Mouse (Mus musculus) forebrain, embryonic 14.5 days (tissue): ENCODE results near the gene Gm45521. TPM values are rescaled to one million over a fixed set of nuclear protein-coding genes. Genes with fewer than 3 reads are reported as not detected.

ENCODE experiments used
- ATAC-seq: fragments of 200-750 bp; cut with Nextera tagmentation; 2 replicates; pipeline ENCODE4 v1.8.0; 2017; ENCODE audit warnings: mild to moderate bottlenecking, moderate library complexity
- DNase-seq: peaks from one replicate; pipeline ENCODE4 v3.0.0-alpha.2; 2015; ENCODE audit warnings: low spot score
- H3K27ac ChIP-seq: fragments of 300-500 bp; sonication (generic); 2 replicates; pipeline ENCODE4 v1.5.1; 2014; ENCODE audit warnings: low read depth, mild to moderate bottlenecking, control low read depth, low read length, moderate library complexity
- H3K27me3 ChIP-seq: fragments of 300-500 bp; sonication (generic); replicated peaks from 2 replicates; pipeline ENCODE4 v1.6.1; 2014; ENCODE audit warnings: low read length, control low read depth, mixed read lengths; ENCODE audit not compliant: control insufficient read depth, insufficient read depth
- H3K36me3 ChIP-seq: fragments of 300-500 bp; sonication (generic); 2 replicates; pipeline ENCODE4 v1.6.1; 2014; ENCODE audit warnings: low read length, control low read depth; ENCODE audit not compliant: control insufficient read depth, insufficient read depth
- H3K4me1 ChIP-seq: fragments of 300-500 bp; sonication (generic); 2 replicates; pipeline ENCODE4 v1.6.1; 2014; ENCODE audit warnings: antibody characterized with exemption, low read length, control low read depth; ENCODE audit not compliant: control insufficient read depth, insufficient read depth
- H3K4me2 ChIP-seq: fragments of 300-500 bp; sonication (generic); 2 replicates; pipeline ENCODE4 v1.6.1; 2014; ENCODE audit warnings: mild to moderate bottlenecking, control low read depth, low read length
- H3K4me3 ChIP-seq: fragments of 300-500 bp; sonication (generic); 2 replicates; pipeline ENCODE4 v1.5.1; 2014; ENCODE audit warnings: low read depth, low read length, control low read depth
- H3K9ac ChIP-seq: fragments of 300-500 bp; sonication (generic); 2 replicates; pipeline ENCODE4 v1.6.1; 2014; ENCODE audit warnings: mild to moderate bottlenecking, low read length, control low read depth, moderate library complexity
- H3K9me3 ChIP-seq: fragments of 300-500 bp; sonication (generic); replicated peaks from 2 replicates; pipeline ENCODE4 v1.6.1; 2016; ENCODE audit warnings: low read length, control low read depth, mixed read lengths; ENCODE audit not compliant: control insufficient read depth
- WGBS: fragments of 180-500 bp; shearing (Covaris S2); extraction: QIAGEN DNeasy Blood & Tissue Kit; methylation state at CpG from one replicate; pipeline ENCODE4 v1.1.7; 2014; 5-methylcytosine and 5-hydroxymethylcytosine counted together
- polyA plus RNA-seq: library from polyadenylated mRNA; unstranded; fragments of >200 nt; fragmentation: Nextera tagmentation; extraction: Ambion mirVana; gene quantifications from 2 replicates; pipeline ENCODE4 v1.2.1, GENCODE M21; 2014

The Gm45521 gene
- polyA plus RNA-seq = 0.28 TPM in 1 of 2 replicates, not detected in the other

GRCm38 (mm10) chr14:7957049-7957448 lies at the start of gene Gm45521:
Gene Gm45521 (plus strand): TSS chr14:7957288.
- no peak for DNase-seq
- H3K9ac ChIP-seq = no peak within 1 kb of the TSS
- 51% methylated on average over 9 of the region's 9 CpGs for WGBS
- H3K27me3 ChIP-seq = no peaks in the 10 kb centered on the region
- H3K4me1 ChIP-seq = no peaks in the 10 kb centered on the region
- H3K36me3 ChIP-seq = no peaks in the 10 kb centered on the region; the same call in 1 of the 2 replicates
- no peak within 1 kb of the TSS for H3K27ac ChIP-seq
- no peak within 1 kb of the TSS for H3K4me2 ChIP-seq
- no peak within 1 kb of the TSS for H3K4me3 ChIP-seq
- ATAC-seq = 0 out of 2 replicates have a peak, but pooled peaks have one; percentile 31
- no peaks in the 10 kb centered on the region for H3K9me3 ChIP-seq

- Histone ChIP-seq H3K27me3 (no peaks in the 10 kb centered on the region), H3K4me3 (no peak overlapping the region), H3K4me2 (no peak overlapping the region), H3K27ac (no peak overlapping the region), H3K9me3 (no peaks in the 10 kb centered on the region), H3K4me1 (no peaks in the 10 kb centered on the region), H3K9ac (no peak overlapping the region), H3K36me3 (peaks cover 71% of the 10 kb centered on the region)
- no peak for DNase-seq
- no peak for ATAC-seq
- 87% methylated on average over 10 of the region's 10 CpGs for WGBS
Measured at GRCm38 (mm10) chr14:7909472-7909871, 47.6 kb upstream of the Gm45521 start.

- ATAC-seq = no peak
- H3K27ac ChIP-seq = no peak overlapping the region
- H3K9me3 ChIP-seq = no peaks in the 10 kb centered on the region
- no peaks in the 10 kb centered on the region for H3K4me1 ChIP-seq
- H3K4me2 ChIP-seq = no peak overlapping the region
- H3K27me3 ChIP-seq = no peaks in the 10 kb centered on the region
- H3K9ac ChIP-seq = no peak overlapping the region
- H3K4me3 ChIP-seq = no peak overlapping the region
- H3K36me3 ChIP-seq = peaks cover 71% of the 10 kb centered on the region
- WGBS = 69% methylated on average over 7 of the region's 7 CpGs
- peak; percentile 19 for DNase-seq
Measured at GRCm38 (mm10) chr14:7913842-7914241, 43.2 kb upstream of the Gm45521 start.

- H3K36me3 ChIP-seq = peaks cover 73% of the 10 kb centered on the region
- H3K27me3 ChIP-seq = no peaks in the 10 kb centered on the region
- no peaks in the 10 kb centered on the region for H3K9me3 ChIP-seq
- H3K4me2 ChIP-seq = no peak overlapping the region
- DNase-seq (no peak), ATAC-seq (no peak)
- H3K4me3 ChIP-seq = no peak overlapping the region
- H3K27ac ChIP-seq = no peak overlapping the region
- no peaks in the 10 kb centered on the region for H3K4me1 ChIP-seq
- H3K9ac ChIP-seq = no peak overlapping the region
- WGBS = 76% methylated on average over 4 of the region's 4 CpGs
Measured at GRCm38 (mm10) chr14:7914461-7914860, 42.6 kb upstream of the Gm45521 start.

- no peak overlapping the region for H3K4me3 ChIP-seq
- 87% methylated on average over 6 of the region's 6 CpGs for WGBS
- H3K4me1 ChIP-seq = no peaks in the 10 kb centered on the region
- peaks cover 78% of the 10 kb centered on the region for H3K36me3 ChIP-seq
- DNase-seq (no peak), ATAC-seq (no peak)
- no peak overlapping the region for H3K27ac ChIP-seq
- H3K27me3 ChIP-seq = no peaks in the 10 kb centered on the region
- H3K4me2 ChIP-seq = no peak overlapping the region
- no peaks in the 10 kb centered on the region for H3K9me3 ChIP-seq
- no peak overlapping the region for H3K9ac ChIP-seq
Measured at GRCm38 (mm10) chr14:7918150-7918991, 38.7 kb upstream of the Gm45521 start.

GRCm38 (mm10) chr14:7919309-7919708 lies 37.8 kb upstream of the Gm45521 start:
- no peak for ATAC-seq

GRCm38 (mm10) chr14:7919921-7920320 lies 37.2 kb upstream of the Gm45521 start:
- WGBS = 75% methylated on average over 4 of the region's 4 CpGs
- Histone ChIP-seq H3K27ac (no peak overlapping the region), H3K27me3 (no peaks in the 10 kb centered on the region), H3K4me2 (no peak overlapping the region), H3K4me1 (no peaks in the 10 kb centered on the region), H3K9me3 (no peaks in the 10 kb centered on the region), H3K4me3 (no peak overlapping the region), H3K36me3 (peaks cover 81% of the 10 kb centered on the region), H3K9ac (no peak overlapping the region)
- no peak for DNase-seq
- no peak for ATAC-seq

More at GRCm38 (mm10) chr14:7919309-7919708, 37.8 kb upstream of the Gm45521 start:
- Histone ChIP-seq H3K36me3 (peaks cover 85% of the 10 kb centered on the region), H3K27me3 (no peaks in the 10 kb centered on the region), H3K9me3 (no peaks in the 10 kb centered on the region), H3K4me3 (no peak overlapping the region), H3K4me2 (no peak overlapping the region), H3K9ac (no peak overlapping the region), H3K27ac (no peak overlapping the region), H3K4me1 (no peaks in the 10 kb centered on the region)
- WGBS = 93% methylated on average over 5 of the region's 5 CpGs
- DNase-seq = no peak

- Histone ChIP-seq H3K27ac (no peak overlapping the region), H3K9me3 (no peaks in the 10 kb centered on the region), H3K4me1 (no peaks in the 10 kb centered on the region), H3K36me3 (peaks cover 80% of the 10 kb centered on the region), H3K4me3 (no peak overlapping the region), H3K27me3 (no peaks in the 10 kb centered on the region), H3K9ac (no peak overlapping the region), H3K4me2 (no peak overlapping the region)
- ATAC-seq (no peak), DNase-seq (no peak)
- WGBS = 86% methylated on average over 5 of the region's 5 CpGs
Measured at GRCm38 (mm10) chr14:7921459-7921858, 35.6 kb upstream of the Gm45521 start.

GRCm38 (mm10) chr14:7923635-7924034 lies 33.5 kb upstream of the Gm45521 start:
- H3K36me3 ChIP-seq = peaks cover 73% of the 10 kb centered on the region
- DNase-seq = no peak
- no peak overlapping the region for H3K4me3 ChIP-seq

More at GRCm38 (mm10) chr14:7923635-7924034, 33.5 kb upstream of the Gm45521 start:
- Histone ChIP-seq H3K9me3 (no peaks in the 10 kb centered on the region), H3K9ac (no peak overlapping the region), H3K4me2 (no peak overlapping the region), H3K27ac (no peak overlapping the region), H3K27me3 (no peaks in the 10 kb centered on the region), H3K4me1 (no peaks in the 10 kb centered on the region)
- ATAC-seq = no peak
